Mouse (Mus musculus) liver, embryonic 15.5 days (tissue): ENCODE results near the gene Hps4. TPM values are rescaled to one million over a fixed set of nuclear protein-coding genes. Genes with fewer than 3 reads are reported as not detected.
"Not testable (repeated sequence)": the region's sequence is repeated elsewhere in the genome, so short reads cannot be mapped to it uniquely, and the experiment has no call there.

ENCODE experiments used
- ATAC-seq: fragments of 200-750 bp; cut with Nextera tagmentation; 2 replicates; pipeline ENCODE4 v1.8.0; 2017; ENCODE audit warnings: moderate number of reproducible peaks, mild to moderate bottlenecking, moderate library complexity; ENCODE audit not compliant: insufficient read depth
- H3K27ac ChIP-seq: fragments of 300-500 bp; sonication (generic); replicated peaks from 2 replicates; pipeline ENCODE4 v1.5.1; 2015; ENCODE audit warnings: mild to moderate bottlenecking, inconsistent platforms
- H3K27me3 ChIP-seq: fragments of 300-500 bp; sonication (generic); 2 replicates; pipeline ENCODE4 v1.6.1; 2015; ENCODE audit warnings: mild to moderate bottlenecking, inconsistent platforms
- H3K36me3 ChIP-seq: fragments of 300-500 bp; sonication (generic); replicated peaks from 2 replicates; pipeline ENCODE4 v1.6.1; 2015; ENCODE audit warnings: moderate library complexity, mild to moderate bottlenecking, inconsistent platforms
- H3K4me1 ChIP-seq: fragments of 300-500 bp; sonication (generic); replicated peaks from 2 replicates; pipeline ENCODE4 v1.6.1; 2015; ENCODE audit warnings: inconsistent platforms
- H3K4me2 ChIP-seq: fragments of 300-500 bp; sonication (generic); 2 replicates; pipeline ENCODE4 v1.6.1; 2015; ENCODE audit warnings: moderate library complexity, mild to moderate bottlenecking, inconsistent platforms
- H3K4me3 ChIP-seq: fragments of 300-500 bp; sonication (generic); replicated peaks from 2 replicates; pipeline ENCODE4 v1.5.1; 2015; ENCODE audit warnings: mild to moderate bottlenecking, inconsistent platforms
- H3K9ac ChIP-seq: fragments of 300-500 bp; sonication (generic); 2 replicates; pipeline ENCODE4 v1.6.1; 2015; ENCODE audit warnings: moderate library complexity, mild to moderate bottlenecking, inconsistent platforms
- H3K9me3 ChIP-seq: fragments of 300-500 bp; sonication (generic); replicated peaks from 2 replicates; pipeline ENCODE4 v1.6.1; 2016; ENCODE audit warnings: inconsistent platforms
- WGBS: fragments of 180-500 bp; shearing (Covaris S2); methylation state at CpG from one replicate; pipeline ENCODE4 v1.1.7; 2015; ENCODE audit warnings: mixed read lengths; ENCODE audit not compliant: insufficient replicate concordance; 5-methylcytosine and 5-hydroxymethylcytosine counted together
- polyA plus RNA-seq: library from polyadenylated mRNA; unstranded; fragments of >200 nt; fragmentation: Nextera tagmentation; extraction: Ambion mirVana; gene quantifications from 2 replicates; pipeline ENCODE4 v1.2.1, GENCODE M21; 2015

Gene Hps4
- polyA plus RNA-seq, 1 experiment from 2014 or later, result 10.9 TPM

DNA sequence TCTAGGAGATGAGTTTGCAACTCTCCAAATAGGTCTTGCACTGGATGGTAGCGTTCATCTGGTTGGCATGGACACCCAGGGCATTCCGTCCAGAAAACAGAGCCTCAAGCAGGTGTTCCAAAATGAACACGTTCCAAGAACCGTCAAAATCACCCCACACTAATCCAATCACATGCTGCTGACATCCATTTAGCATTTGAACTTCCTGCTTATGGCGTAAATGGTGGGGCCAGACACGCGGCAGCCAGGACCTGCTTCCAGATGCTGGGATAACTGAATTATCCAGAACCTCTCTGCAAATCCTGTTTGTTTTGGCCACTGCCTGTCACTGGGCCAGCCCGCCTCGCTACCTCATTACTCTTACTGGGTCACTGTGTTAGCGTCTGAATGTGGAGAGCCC lies 56.4 kb downstream of the Hps4 start:
- 59% methylated on average over 10 of the region's 10 CpGs for WGBS
- ATAC-seq, result no peak

GRCm38 (mm10) chr5:112402437-112402836 lies 59.6 kb downstream of the Hps4 start:
- H3K36me3 ChIP-seq, result no peaks in the 10 kb centered on the region
- no peak overlapping the region for H3K27ac ChIP-seq
- no peak overlapping the region for H3K9ac ChIP-seq
- no peak for ATAC-seq
- peaks cover 8% of the 10 kb centered on the region; the same call in 1 of the 2 replicates for H3K27me3 ChIP-seq
- H3K4me1 ChIP-seq, result no peaks in the 10 kb centered on the region
- no peak overlapping the region for H3K4me2 ChIP-seq
- no peak overlapping the region for H3K4me3 ChIP-seq
- H3K9me3 ChIP-seq, result no peaks in the 10 kb centered on the region
- WGBS, result 44% methylated on average over 3 of the region's 3 CpGs

More for the DNA sequence above, 56.4 kb downstream of the Hps4 start:
- no peak overlapping the region for H3K27ac ChIP-seq
- no peaks in the 10 kb centered on the region for H3K9me3 ChIP-seq
- H3K36me3 ChIP-seq, result no peaks in the 10 kb centered on the region
- no peak overlapping the region for H3K4me2 ChIP-seq
- H3K4me1 ChIP-seq, result peaks cover 5% of the 10 kb centered on the region; the same call in 1 of the 2 replicates
- H3K27me3 ChIP-seq, result peaks cover 32% of the 10 kb centered on the region
- no peak overlapping the region for H3K4me3 ChIP-seq
- H3K9ac ChIP-seq, result no peak overlapping the region

DNA sequence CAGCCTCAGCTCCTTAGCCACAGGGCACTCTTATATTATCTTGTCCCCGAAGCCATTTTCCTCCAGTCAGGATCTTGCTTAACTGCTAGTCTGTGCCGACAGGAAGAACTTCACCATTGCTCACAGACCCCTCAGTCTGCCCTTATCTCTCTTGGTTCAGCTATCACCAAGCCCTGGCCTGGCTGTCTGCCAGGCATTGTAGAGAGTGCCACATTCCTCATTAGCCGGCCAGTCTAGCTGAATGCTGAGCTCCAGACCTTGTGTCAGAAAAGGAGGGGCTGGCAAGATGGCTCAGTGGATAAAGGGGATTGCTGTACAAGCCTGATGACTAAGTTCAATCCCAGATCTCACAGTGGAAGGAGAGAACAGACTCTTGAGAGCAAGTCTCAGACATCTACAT lies 63.1 kb downstream of the Hps4 start:
- H3K4me2 ChIP-seq, result no peak overlapping the region
- ATAC-seq, result no peak
- no peak overlapping the region for H3K27ac ChIP-seq
- H3K9me3 ChIP-seq, result no peaks in the 10 kb centered on the region
- H3K4me3 ChIP-seq, result no peak overlapping the region
- H3K4me1 ChIP-seq, result no peaks in the 10 kb centered on the region
- H3K36me3 ChIP-seq, result no peaks in the 10 kb centered on the region
- H3K27me3 ChIP-seq, result peaks cover 9% of the 10 kb centered on the region
- 19% methylated on average over 3 of the region's 3 CpGs for WGBS
- H3K9ac ChIP-seq, result no peak overlapping the region

DNA sequence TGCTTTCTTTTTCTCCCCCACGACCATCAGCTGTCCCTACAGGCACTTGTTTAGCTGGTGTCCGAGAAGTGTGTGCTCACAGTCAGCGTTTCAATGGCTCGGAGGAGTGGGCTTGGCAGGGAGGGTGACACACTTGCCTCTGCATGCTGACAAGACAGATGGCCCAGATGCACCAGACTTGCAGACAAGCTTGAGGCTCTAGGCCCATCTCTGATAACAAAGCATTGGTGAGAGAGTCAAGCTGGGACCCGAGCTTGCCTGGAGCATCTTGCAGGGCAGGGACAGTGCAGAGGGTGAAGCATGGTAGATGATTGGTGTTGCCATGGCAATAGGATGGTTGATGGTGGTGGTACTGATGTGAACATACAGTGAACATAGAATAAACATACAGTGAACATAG lies 66.4 kb downstream of the Hps4 start:
- 44% methylated on average over 5 of the region's 5 CpGs for WGBS
- H3K27ac ChIP-seq, result no peak overlapping the region
- ATAC-seq, result no peak
- no peaks in the 10 kb centered on the region for H3K9me3 ChIP-seq
- no peaks in the 10 kb centered on the region for H3K4me1 ChIP-seq
- no peak overlapping the region for H3K4me3 ChIP-seq
- no peak overlapping the region for H3K9ac ChIP-seq
- H3K4me2 ChIP-seq, result no peak overlapping the region
- H3K36me3 ChIP-seq, result no peaks in the 10 kb centered on the region
- peaks cover 31% of the 10 kb centered on the region for H3K27me3 ChIP-seq

DNA sequence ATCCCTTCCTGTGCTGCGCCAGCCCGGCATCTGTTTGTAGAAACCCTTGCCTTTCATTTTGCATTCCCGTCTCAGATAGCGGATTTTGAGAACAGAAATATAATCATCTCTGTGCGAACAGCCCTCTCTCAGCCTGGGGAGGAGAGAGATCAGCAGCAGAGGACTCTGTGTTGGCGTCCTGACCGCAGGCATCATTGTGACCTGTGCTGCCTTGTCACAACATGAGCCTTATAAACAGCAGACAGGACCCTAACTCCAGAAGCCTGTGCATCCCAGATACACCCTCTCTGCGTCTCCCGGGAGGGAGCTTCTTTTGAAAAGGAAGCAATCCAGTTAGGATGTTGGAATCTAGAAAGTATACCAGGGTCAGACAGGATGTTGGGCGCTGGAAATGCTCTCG lies 68.2 kb downstream of the Hps4 start:
- Histone ChIP-seq H3K4me3 (no peak overlapping the region), H3K27me3 (peaks cover 31% of the 10 kb centered on the region), H3K4me1 (no peaks in the 10 kb centered on the region), H3K36me3 (no peaks in the 10 kb centered on the region), H3K4me2 (no peak overlapping the region), H3K9ac (no peak overlapping the region), H3K27ac (no peak overlapping the region), H3K9me3 (no peaks in the 10 kb centered on the region)
- WGBS, result 43% methylated on average over 11 of the region's 11 CpGs
- ATAC-seq, result no peak

DNA sequence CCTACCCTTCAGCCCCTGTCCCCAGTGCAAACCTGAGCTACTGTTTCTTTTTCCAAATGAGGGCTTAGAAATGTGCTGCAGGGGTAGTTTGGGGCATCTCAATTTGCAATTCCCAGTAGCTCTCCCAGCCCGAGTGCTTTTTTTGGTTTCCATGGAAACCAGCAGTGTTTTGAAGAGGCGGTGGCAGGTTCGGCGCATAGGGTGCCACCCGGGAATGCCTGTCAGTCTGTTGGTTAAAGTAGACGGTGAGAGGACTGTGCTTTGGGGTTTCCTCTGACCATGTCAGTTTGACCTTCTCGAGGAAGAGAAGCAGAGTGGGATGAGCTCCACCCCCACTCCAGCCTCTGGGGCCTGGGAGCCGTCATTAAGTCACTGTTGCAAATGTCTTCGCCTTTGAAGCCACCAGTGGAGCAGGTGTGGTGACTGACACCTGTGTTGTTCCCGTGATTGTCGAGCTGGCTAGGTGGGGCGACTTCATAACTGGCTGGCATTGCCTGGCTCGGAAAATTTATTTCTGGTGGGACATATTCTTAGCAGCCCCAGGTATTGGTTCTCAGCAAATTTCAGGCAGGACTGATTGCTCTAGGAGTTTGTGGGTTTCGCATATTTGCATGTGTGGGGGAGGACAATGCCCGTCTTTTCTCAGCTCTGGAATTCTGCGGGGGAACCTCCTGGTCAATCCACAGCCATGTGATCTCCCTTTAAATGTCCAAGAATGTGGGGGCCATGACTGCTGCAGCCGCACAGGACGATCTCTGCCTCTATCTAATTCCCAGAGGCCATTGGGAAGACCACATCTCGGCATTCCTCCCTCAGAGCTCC lies 68.8 kb downstream of the Hps4 start:
- WGBS, result 19% methylated on average over 19 of the region's 19 CpGs
- ATAC-seq, result no peak
- no peak overlapping the region for H3K9ac ChIP-seq
- H3K4me3 ChIP-seq, result no peak overlapping the region
- H3K4me1 ChIP-seq, result no peaks in the 10 kb centered on the region
- peaks cover 31% of the 10 kb centered on the region for H3K27me3 ChIP-seq
- H3K27ac ChIP-seq, result no peak overlapping the region
- H3K9me3 ChIP-seq, result no peaks in the 10 kb centered on the region
- H3K36me3 ChIP-seq, result no peaks in the 10 kb centered on the region
- no peak overlapping the region for H3K4me2 ChIP-seq

DNA sequence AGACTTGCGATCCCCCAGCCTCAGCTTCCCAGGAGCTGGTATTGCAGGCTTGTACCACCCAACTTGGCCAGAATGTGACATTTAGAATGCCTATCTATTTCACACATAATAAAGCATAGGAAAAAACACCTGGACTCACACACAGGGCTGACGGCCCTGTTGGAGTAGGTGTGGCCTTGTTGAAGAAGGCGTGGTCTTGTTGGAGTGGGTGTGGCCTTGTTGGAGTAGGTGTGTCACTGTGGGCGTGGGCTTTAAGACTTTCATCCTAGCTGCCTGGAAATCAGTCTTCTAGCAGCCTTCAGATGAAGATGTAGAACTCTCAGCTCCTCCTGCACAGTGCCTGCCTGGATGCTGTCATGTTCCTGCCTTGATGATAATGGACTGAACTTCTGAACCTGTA lies 69.9 kb downstream of the Hps4 start:
- whole genome bisulfite sequencing, result 60% methylated on average over 4 of the region's 4 CpGs
- not testable (repeated sequence) for H3K4me1 ChIP-seq, H3K9ac ChIP-seq, H3K4me2 ChIP-seq, H3K36me3 ChIP-seq, H3K9me3 ChIP-seq, H3K4me3 ChIP-seq, H3K27ac ChIP-seq, ATAC-seq
- peaks cover 31% of the 10 kb centered on the region for H3K27me3 ChIP-seq

DNA sequence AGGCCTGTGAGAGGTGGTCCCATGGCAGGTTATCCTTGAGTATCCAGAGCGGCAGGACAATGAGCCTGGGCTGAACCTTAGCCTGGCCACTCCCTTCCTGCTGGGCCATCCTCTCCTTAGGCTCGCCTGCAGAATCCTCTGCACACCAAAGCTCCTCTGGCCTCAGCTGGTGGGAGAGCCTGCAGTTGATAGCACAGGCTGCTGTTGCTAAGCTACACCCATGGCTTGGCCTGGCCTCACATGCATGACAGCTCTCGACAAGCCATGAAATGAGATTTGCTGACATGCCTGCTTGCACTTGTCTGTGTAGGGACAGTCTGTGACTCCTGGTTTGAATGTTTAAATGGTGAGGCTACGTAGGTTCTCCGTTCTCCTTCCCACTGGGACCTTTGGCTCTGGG lies 73.8 kb downstream of the Hps4 start:
- Histone ChIP-seq H3K4me3 (no peak overlapping the region), H3K4me2 (no peak overlapping the region), H3K36me3 (no peaks in the 10 kb centered on the region), H3K4me1 (no peaks in the 10 kb centered on the region), H3K9me3 (no peaks in the 10 kb centered on the region), H3K27ac (no peak overlapping the region), H3K27me3 (peaks cover 22% of the 10 kb centered on the region), H3K9ac (no peak overlapping the region)
- ATAC-seq, result no peak
- WGBS, result 60% methylated on average over 5 of the region's 5 CpGs

- H3K27me3 ChIP-seq, result peaks cover 8% of the 10 kb centered on the region; the same call in 1 of the 2 replicates
- no peaks in the 10 kb centered on the region for H3K9me3 ChIP-seq
- H3K36me3 ChIP-seq, result no peaks in the 10 kb centered on the region
- H3K4me3 ChIP-seq, result no peak overlapping the region
- no peak overlapping the region for H3K27ac ChIP-seq
- no peak for ATAC-seq
- WGBS, result 34% methylated on average over 4 of the region's 4 CpGs
- no peak overlapping the region for H3K4me2 ChIP-seq
- H3K9ac ChIP-seq, result no peak overlapping the region
- H3K4me1 ChIP-seq, result no peaks in the 10 kb centered on the region
These were observed 75.1 kb downstream of the Hps4 start for GRCm38 (mm10) chr5:112418023-112418422.

DNA sequence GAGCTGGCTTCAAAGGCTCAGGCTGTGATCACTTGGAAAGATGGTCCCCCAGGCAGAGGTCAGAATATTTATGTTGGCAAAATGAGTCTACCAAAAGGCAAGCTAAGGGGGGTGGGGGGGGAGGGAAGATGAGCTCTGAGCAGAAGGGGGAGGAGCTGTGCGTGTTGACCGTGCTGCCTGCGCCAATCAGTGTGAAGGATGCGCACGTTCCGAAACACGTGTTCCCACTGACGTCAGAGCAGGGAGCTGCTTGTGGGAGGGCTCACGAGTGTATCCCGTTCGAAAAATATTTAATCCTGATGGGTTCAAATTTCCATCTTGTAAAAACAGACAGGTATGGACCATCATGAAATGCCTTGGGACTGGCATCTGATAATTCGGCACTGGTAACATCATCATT lies 76.7 kb downstream of the Hps4 start:
- WGBS, result 35% methylated on average over 12 of the region's 12 CpGs
- Histone ChIP-seq H3K27ac (no peak overlapping the region), H3K4me1 (no peaks in the 10 kb centered on the region), H3K36me3 (no peaks in the 10 kb centered on the region), H3K4me3 (no peak overlapping the region), H3K9ac (no peak overlapping the region), H3K4me2 (no peak overlapping the region), H3K27me3 (peaks cover 14% of the 10 kb centered on the region; the same call in 1 of the 2 replicates), H3K9me3 (no peaks in the 10 kb centered on the region)
- ATAC-seq, result no peak

DNA sequence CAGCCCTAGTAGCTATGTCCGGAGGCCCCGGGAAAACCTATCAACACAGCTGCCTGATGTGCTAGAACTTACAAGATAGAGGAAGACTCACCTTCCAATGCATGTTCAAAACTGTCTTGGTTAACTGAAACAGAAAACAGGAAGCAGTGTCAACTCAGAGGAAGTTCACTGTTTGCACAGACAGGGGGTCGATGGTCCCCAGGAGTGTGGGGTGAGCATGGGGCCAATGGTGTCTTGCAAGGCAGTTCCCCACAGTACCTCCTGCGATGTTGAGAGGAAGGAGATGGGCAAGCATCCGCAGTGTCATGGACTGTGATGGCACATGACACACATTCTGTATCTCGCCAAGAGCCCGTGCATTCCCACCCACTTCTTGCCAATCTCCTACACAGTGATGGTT lies 83.8 kb downstream of the Hps4 start:
- H3K9me3 ChIP-seq, result no peaks in the 10 kb centered on the region
- H3K36me3 ChIP-seq, result no peaks in the 10 kb centered on the region
- no peak for ATAC-seq
- H3K4me3 ChIP-seq, result no peak overlapping the region
- peaks cover 58% of the 10 kb centered on the region for H3K27me3 ChIP-seq
- no peak overlapping the region for H3K9ac ChIP-seq
- H3K4me1 ChIP-seq, result no peaks in the 10 kb centered on the region
- H3K4me2 ChIP-seq, result no peak overlapping the region
- no peak overlapping the region for H3K27ac ChIP-seq
- WGBS, result 33% methylated on average over 7 of the region's 7 CpGs

GRCm38 (mm10) chr5:112427283-112427682 lies 84.4 kb downstream of the Hps4 start:
- Histone ChIP-seq H3K4me1 (no peaks in the 10 kb centered on the region), H3K4me2 (no peak overlapping the region), H3K36me3 (no peaks in the 10 kb centered on the region), H3K9ac (no peak overlapping the region), H3K9me3 (no peaks in the 10 kb centered on the region), H3K27ac (no peak overlapping the region), H3K4me3 (no peak overlapping the region), H3K27me3 (peaks cover 64% of the 10 kb centered on the region)
- ATAC-seq, result no peak
- 29% methylated on average over 2 of the region's 2 CpGs for WGBS
